Mouse (Mus musculus): Measurements from ENCODE around the gene Cdk14. TPM values are rescaled to one million over a fixed set of nuclear protein-coding genes. Genes with fewer than 3 reads are reported as not detected.

Gene Cdk14
- polyA plus RNA-seq, 1 experiment = 8.9 TPM

- DNase-seq (ENCODE audit: low read depth) = no peak
These were observed 233.9 kb downstream of the Cdk14 start for GRCm38 (mm10) chr5:5185987-5186742.

- DNase-seq (ENCODE audit: low read depth) = no peak
These were observed 234.6 kb downstream of the Cdk14 start for GRCm38 (mm10) chr5:5185521-5185920.

- no peak for DNase-seq (ENCODE audit: low read depth)
These were observed 239.4 kb downstream of the Cdk14 start for GRCm38 (mm10) chr5:5180711-5181110.

GRCm38 (mm10) chr5:5180311-5180710 lies 239.8 kb downstream of the Cdk14 start:
- no peak for DNase-seq (ENCODE audit: low read depth)

DNA sequence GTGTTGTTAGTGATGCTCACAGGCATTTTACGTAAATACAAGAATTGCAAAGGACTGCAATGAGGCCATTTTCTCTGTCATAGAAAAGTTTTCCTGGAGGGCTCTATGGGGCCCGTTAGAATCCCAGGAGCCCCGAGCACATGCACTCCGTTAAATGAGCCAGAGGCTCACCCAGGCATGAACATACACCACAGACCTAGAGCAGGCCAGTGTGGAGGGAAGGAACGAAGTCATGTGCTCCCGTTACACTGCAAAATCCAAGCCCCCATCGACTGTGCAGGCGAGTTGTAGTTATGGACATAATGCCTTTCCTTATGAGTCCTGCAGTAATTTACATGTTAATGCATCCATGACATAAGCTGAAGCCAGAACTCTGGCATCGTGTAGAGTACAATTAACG lies 244.1 kb downstream of the Cdk14 start:
- DNase-seq (ENCODE audit: low read depth) = no peak

DNA sequence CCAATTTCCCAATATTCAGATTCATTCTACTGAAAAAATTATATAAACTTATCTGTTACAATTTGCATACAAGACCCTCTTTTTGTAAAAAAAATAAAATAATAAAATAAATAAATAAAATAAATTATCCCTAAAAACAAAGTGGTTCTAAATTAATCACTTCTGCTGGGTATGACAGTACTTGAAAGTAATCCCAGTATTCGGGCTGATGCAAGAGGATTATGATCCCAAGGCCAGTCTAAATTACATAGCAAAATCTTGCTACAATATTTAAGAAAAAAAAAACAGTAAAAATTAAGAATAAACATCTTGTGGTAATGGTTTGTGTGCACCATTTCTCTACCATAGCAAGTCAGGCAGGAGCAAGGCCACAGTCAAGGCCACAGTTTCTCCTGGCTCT lies 244.5 kb downstream of the Cdk14 start:
- no peak for DNase-seq (ENCODE audit: low read depth)

GRCm38 (mm10) chr5:5175090-5175489 lies 245.0 kb downstream of the Cdk14 start:
- peak; percentile 31 for DNase-seq (ENCODE audit: low read depth)

DNA sequence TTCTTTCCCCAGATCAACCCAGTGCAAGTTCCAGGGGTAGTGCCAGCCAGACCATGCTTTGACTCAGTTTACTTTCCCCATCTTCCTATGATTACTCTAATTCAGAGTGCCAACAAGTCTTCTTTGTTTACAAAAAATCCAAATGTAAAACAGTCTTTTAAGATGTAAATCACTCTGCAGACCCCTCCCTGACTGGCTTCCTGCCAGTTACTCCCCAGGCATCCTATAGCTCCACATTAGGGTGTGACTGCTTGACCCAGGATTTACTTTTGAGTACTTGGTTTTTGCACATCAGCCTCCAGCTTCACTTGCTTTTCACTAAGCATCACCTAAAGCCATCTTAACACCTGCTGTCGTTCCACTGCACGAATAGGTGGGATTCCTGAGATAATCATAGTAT lies 254.0 kb downstream of the Cdk14 start:
- no peak for DNase-seq (ENCODE audit: low read depth)

DNA sequence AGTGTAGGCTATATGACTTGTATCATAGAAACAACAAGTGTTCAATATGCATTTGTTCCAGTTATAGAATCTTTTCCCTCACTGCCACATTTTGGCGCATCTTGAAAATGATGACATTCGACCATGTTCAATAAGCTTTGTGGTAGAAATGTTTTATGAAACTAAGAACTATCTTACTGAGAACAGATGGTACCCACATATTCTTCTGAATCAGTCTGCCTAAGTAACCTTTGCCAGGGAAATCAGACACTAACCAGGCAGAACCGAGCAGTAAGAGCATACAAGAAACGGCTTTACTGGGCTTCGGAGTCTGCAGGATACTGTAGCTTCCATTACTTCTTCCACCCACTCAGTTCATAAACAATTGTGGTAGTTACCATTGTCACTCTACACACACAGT lies 255.8 kb downstream of the Cdk14 start:
- DNase-seq (ENCODE audit: low read depth) = no peak

- no peak for DNase-seq (ENCODE audit: low read depth)
These were observed 256.3 kb downstream of the Cdk14 start for GRCm38 (mm10) chr5:5163823-5164222.

DNA sequence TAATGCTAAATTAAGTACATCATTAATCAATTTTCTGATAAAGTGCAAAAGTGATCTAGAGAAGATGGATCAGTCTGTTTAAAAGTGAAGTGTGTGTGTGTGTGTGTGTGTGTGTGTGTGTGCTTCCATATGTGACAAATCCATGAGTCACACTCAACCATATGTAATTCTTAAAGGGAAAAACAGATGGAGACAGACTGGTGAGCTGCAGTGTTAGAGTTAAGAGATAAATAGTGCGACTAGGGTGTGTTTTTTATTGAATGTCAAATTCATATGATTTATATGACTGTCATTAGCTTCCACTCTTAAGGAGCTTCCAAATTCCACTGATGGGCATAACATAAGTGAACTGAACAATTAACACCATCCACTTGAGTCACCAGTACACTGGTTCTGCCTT lies 260.6 kb downstream of the Cdk14 start:
- no peak for DNase-seq (ENCODE audit: low read depth)

GRCm38 (mm10) chr5:5139855-5140254 lies 280.3 kb downstream of the Cdk14 start:
- DNase-seq (ENCODE audit: low read depth) = no peak

DNA sequence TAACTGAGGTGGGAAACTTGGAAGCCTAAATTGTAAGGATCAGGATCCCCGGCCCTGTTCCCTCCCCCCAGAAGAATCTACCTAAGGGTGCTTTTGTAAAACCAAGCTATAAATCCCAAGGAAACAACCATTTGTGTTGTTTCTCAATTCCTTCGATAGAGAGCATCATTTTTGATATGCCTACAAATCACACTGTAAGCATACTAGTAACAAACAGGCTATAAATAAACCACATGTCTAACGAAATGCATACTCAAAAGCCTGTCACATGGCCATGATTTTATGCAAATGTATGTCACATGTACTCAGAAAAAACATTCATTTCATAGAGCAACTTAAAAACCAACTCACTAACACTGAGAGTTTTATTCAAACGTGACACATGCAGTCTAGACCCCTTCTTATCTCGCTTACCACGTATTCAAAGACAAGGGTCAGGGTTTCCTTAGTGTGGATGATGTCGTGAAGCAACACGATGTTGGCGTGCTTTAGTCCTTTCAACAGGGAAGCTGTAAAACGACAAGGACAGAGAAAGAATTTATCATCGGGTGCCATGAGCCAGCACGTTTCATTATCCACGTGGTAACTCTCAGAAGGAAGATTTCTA lies 285.1 kb downstream of the Cdk14 start:
- DNase-seq (ENCODE audit: low read depth) = no peak

- DNase-seq (ENCODE audit: low read depth) = no peak
These were observed 285.8 kb downstream of the Cdk14 start for GRCm38 (mm10) chr5:5134143-5134904.

DNA sequence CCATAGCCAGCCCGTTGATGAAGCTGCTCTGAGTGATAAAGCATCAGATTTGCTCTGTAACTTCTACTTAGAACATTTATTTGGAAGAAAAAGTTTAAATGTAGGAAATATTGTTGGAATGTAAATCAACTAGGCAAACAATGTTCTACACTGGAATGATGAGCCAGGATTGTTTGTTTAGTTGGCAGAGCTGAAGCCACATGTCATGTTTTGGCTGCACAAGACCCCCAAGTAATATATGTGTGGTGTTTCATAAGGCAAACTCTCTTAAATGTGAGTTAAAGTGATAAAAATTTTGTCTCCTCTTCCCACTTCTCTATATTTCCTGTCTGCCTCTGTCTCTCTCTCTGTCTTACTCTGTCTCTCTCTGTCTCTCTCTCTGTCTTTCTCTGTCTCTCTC lies 291.3 kb downstream of the Cdk14 start:
- DNase-seq (ENCODE audit: low read depth) = no peak

DNA sequence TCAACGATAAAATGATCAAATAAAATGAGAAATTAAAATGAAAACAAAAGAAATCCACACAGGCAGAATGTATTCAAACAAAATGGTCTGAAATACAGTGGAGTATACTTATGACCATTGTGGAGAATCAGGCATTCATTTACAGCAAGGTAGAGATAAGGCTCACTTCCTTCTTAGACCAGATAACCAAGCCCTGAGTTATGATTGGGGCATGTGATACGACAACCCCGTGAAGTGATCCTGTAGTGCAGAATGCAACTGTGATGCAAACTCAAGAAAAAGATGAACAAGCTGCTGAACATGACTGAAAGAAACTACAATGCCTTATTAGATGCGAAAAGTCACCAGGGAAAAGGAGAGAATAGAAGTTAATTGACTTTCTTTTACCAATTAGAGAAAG lies 295.5 kb downstream of the Cdk14 start:
- DNase-seq (ENCODE audit: low read depth) = no peak

- no peak for DNase-seq (ENCODE audit: low read depth)
These were observed 303.2 kb downstream of the Cdk14 start for GRCm38 (mm10) chr5:5116775-5117522.

DNA sequence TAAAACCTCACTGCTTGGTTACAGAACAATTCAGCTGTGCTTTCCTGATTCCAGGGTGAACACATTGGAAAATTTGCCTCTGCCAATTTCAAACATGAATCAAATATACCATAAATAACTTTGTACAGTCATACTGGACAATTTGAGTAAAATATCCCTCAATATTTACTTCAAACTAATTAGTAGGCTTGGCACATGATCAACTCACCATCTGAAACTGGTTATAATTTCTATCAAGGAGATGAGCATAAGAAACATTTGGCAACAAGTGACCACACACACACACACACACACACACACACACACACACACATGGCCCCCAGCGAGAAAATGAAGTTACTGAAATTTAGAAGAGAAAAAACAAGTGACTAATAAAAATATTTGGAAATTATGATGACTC lies 304.6 kb downstream of the Cdk14 start:
- no peak for DNase-seq (ENCODE audit: low read depth)

DNA sequence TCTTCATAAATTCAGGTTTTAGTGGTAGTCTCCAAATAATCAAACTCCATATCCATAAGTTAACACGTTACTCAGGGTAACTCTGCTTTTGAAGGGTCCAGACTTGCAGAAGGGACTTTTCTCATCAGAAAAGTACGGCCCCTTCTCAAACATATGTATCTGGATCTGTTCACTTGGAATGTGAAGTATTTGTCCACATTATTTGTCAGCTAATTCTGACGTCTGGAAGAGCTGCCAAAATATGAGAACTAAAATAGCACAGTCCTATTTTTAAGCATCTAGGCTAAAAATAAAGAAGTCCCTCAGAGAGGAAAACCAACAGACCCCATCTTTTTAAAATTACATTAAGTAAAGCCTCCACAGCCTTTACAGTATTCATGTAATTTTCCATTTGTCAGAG lies 310.5 kb downstream of the Cdk14 start:
- DNase-seq (ENCODE audit: low read depth) = no peak

GRCm38 (mm10) chr5:5109017-5109416 lies 311.1 kb downstream of the Cdk14 start:
- no peak for DNase-seq (ENCODE audit: low read depth)

- no peak for DNase-seq (ENCODE audit: low read depth)
These were observed 323.7 kb downstream of the Cdk14 start for GRCm38 (mm10) chr5:5096248-5096915.

DNA sequence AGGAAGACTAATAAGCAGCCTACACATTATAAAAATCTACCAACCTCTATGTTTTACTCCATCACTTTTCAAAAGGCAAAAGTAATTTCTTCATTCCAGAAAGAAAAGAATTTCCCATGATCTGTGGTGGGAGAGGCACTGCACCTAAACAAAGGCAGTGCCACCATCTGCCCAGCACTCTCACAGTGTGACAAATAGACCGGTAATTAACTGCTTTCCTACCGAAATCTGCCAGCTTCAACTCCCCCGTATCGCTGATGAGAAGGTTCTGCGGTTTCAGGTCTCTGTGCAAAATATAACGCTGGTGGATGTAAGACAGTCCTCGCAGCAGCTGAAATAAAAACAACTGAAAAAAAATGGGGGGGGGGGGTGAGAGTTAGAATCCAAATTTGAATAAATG lies 327.4 kb downstream of the Cdk14 start:
- DNase-seq (ENCODE audit: low read depth) = no peak

All from gonadal fat pad, adult 2 months (tissue).